Mouse (Mus musculus): ENCODE results near the gene Arhgap28. TPM values are rescaled to one million over a fixed set of nuclear protein-coding genes. Genes with fewer than 3 reads are reported as not detected.

Gene Arhgap28
- polyA plus RNA-seq, 1 experiment: 0.77 TPM

DNA sequence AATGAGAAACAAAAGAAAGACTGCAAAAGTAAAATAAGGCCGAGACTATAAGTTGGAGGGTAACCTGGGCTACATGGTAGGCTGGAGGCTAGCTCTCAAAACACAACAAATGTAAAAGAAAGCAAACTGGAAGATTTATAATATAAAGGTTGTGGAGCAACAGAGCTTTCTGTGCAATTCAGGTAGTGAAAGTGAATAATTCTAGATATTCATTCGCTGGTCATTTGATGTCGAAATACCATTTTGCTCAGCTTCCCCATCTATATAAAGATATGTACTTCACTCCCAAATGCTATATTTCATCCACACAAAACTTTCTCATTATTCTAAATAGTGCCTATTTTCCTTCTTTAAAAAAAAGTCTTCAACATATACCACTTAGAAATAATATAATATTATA is 66.9 kb downstream of the Arhgap28 start:
- no peak overlapping the region for H3K27ac ChIP-seq (ENCODE audit: control insufficient read depth, insufficient read depth, low read length)
- H3K4me3 ChIP-seq (ENCODE audit: control insufficient read depth, insufficient read depth, low read length): no peak overlapping the region
- no peaks in the 10 kb centered on the region for H3K4me1 ChIP-seq (replicated peaks; ENCODE audit: control insufficient read depth, insufficient read depth, low read length)
- no peak for TF ChIP-seq POLR2A (IDR thresholded peaks at IDR 0.05; ENCODE audit: control insufficient read depth, extremely low read depth, insufficient read depth, low read length, poor library complexity)
- no peak for TF ChIP-seq CTCF (IDR thresholded peaks at IDR 0.05; ENCODE audit: borderline replicate concordance, control insufficient read depth, extremely low read depth, insufficient read depth, low read length, poor library complexity)
- DNase-seq: no peak
- H3K27me3 ChIP-seq (ENCODE audit: control insufficient read depth, insufficient read depth, low read length): no peaks in the 10 kb centered on the region
- H3K36me3 ChIP-seq (ENCODE audit: control insufficient read depth, insufficient read depth, low read length): no peaks in the 10 kb centered on the region
- WGBS: 97% methylated on average over 3 of the region's 3 CpGs

DNA sequence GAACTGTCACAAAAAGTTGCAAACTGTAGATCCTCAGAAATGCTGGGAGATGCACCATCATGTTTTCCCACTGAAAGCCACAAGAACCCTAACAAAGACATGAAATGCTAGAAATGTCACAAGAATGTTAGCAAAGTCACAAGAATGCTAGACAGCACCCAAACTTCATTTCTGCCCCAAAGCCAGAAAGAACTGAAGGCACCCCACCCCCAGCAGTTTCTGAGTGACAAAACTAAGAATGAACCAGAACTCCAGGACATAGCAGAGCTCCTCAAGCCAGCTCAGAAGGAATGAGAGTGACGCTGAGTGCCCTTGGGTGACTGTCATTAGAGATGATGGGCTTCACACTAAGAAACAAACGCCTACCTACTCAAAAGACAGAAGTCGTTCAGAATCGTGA is 68.4 kb downstream of the Arhgap28 start:
- no peak for TF ChIP-seq CTCF (IDR thresholded peaks at IDR 0.05; ENCODE audit: borderline replicate concordance, control insufficient read depth, extremely low read depth, insufficient read depth, low read length, poor library complexity)
- no peak for TF ChIP-seq POLR2A (IDR thresholded peaks at IDR 0.05; ENCODE audit: control insufficient read depth, extremely low read depth, insufficient read depth, low read length, poor library complexity)
- no peak overlapping the region for H3K27ac ChIP-seq (ENCODE audit: control insufficient read depth, insufficient read depth, low read length)
- no peak for DNase-seq
- H3K27me3 ChIP-seq (ENCODE audit: control insufficient read depth, insufficient read depth, low read length): no peaks in the 10 kb centered on the region
- 96% methylated on average over 4 of the region's 4 CpGs for WGBS
- H3K4me1 ChIP-seq (replicated peaks; ENCODE audit: control insufficient read depth, insufficient read depth, low read length): no peaks in the 10 kb centered on the region
- H3K4me3 ChIP-seq (ENCODE audit: control insufficient read depth, insufficient read depth, low read length): no peak overlapping the region
- no peaks in the 10 kb centered on the region for H3K36me3 ChIP-seq (ENCODE audit: control insufficient read depth, insufficient read depth, low read length)

DNA sequence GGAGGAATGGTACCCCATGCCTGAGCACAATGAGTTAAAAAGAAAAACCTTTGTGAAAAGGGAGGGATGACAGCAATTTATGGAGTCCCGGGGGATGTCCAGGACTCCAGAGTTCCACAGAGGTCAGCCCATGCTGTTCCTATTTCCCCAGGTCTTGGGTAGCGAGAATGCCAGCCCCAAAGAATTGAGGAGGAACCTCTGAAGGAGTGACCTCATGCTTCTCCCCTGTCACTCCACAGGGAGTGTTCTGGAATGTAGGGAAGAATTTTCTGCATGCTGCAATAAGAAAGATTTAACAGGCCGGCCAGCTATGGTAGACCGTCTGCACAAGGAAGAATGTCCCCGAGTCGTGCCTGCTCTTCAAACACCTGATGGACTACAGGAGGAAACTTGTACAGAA is 72.5 kb downstream of the Arhgap28 start:
- no peaks in the 10 kb centered on the region for H3K27me3 ChIP-seq (ENCODE audit: control insufficient read depth, insufficient read depth, low read length)
- WGBS: 96% methylated on average over 6 of the region's 6 CpGs
- TF ChIP-seq CTCF (IDR thresholded peaks at IDR 0.05; ENCODE audit: borderline replicate concordance, control insufficient read depth, extremely low read depth, insufficient read depth, low read length, poor library complexity) (no peak), POLR2A (IDR thresholded peaks at IDR 0.05; ENCODE audit: control insufficient read depth, extremely low read depth, insufficient read depth, low read length, poor library complexity) (no peak)
- no peaks in the 10 kb centered on the region for H3K36me3 ChIP-seq (ENCODE audit: control insufficient read depth, insufficient read depth, low read length)
- H3K27ac ChIP-seq (ENCODE audit: control insufficient read depth, insufficient read depth, low read length): no peak overlapping the region
- no peaks in the 10 kb centered on the region for H3K4me1 ChIP-seq (replicated peaks; ENCODE audit: control insufficient read depth, insufficient read depth, low read length)
- no peak overlapping the region for H3K4me3 ChIP-seq (ENCODE audit: control insufficient read depth, insufficient read depth, low read length)
- DNase-seq: no peak

DNA sequence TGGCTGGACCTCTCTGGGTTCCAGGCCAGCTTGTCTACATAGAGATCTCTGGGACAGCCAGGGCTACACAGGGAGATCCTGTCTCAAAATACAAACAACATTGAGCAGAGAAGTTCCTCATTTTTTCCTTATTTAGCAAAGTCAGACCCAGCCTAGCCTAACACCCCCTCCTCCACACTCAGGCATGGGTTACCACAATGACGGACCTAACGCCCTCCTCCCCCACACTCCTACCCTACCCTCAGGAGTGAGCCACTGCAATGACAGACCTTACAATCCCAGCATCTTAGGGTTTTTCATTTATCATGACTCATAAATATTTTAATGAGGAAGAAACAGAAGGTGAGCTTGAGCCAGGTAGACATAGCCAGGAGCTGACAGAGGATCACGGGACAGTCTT is 73.0 kb downstream of the Arhgap28 start:
- 71% methylated on average over 3 of the region's 3 CpGs for WGBS
- no peak for DNase-seq
- TF ChIP-seq CTCF (IDR thresholded peaks at IDR 0.05; ENCODE audit: borderline replicate concordance, control insufficient read depth, extremely low read depth, insufficient read depth, low read length, poor library complexity) (no peak), POLR2A (IDR thresholded peaks at IDR 0.05; ENCODE audit: control insufficient read depth, extremely low read depth, insufficient read depth, low read length, poor library complexity) (no peak)
- H3K4me3 ChIP-seq (ENCODE audit: control insufficient read depth, insufficient read depth, low read length): no peak overlapping the region
- H3K4me1 ChIP-seq (replicated peaks; ENCODE audit: control insufficient read depth, insufficient read depth, low read length): no peaks in the 10 kb centered on the region
- H3K36me3 ChIP-seq (ENCODE audit: control insufficient read depth, insufficient read depth, low read length): no peaks in the 10 kb centered on the region
- no peak overlapping the region for H3K27ac ChIP-seq (ENCODE audit: control insufficient read depth, insufficient read depth, low read length)
- no peaks in the 10 kb centered on the region for H3K27me3 ChIP-seq (ENCODE audit: control insufficient read depth, insufficient read depth, low read length)

DNA sequence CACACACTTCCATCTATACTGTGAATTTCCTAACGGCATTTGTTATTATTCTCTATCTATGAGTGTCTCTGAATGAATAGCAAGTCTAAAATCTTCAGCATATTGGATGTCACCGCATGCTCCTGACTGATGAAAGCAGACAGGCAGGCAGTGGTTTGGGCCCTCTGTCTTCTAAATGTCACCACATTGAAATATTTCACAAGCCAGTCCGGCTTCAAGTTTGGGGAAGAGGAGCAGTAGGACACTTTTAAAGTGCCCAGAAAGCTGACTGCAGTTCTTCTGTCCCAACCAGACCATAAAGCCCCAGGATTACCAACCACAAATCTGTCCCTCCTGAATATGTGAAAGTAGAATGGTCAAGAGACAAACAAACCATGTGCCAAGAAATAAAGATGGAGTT is 73.5 kb downstream of the Arhgap28 start:
- Histone ChIP-seq H3K27ac (ENCODE audit: control insufficient read depth, insufficient read depth, low read length) (no peak overlapping the region), H3K36me3 (ENCODE audit: control insufficient read depth, insufficient read depth, low read length) (no peaks in the 10 kb centered on the region), H3K27me3 (ENCODE audit: control insufficient read depth, insufficient read depth, low read length) (no peaks in the 10 kb centered on the region), H3K4me3 (ENCODE audit: control insufficient read depth, insufficient read depth, low read length) (no peak overlapping the region), H3K4me1 (replicated peaks; ENCODE audit: control insufficient read depth, insufficient read depth, low read length) (no peaks in the 10 kb centered on the region)
- TF ChIP-seq CTCF (IDR thresholded peaks at IDR 0.05; ENCODE audit: borderline replicate concordance, control insufficient read depth, extremely low read depth, insufficient read depth, low read length, poor library complexity) (no peak), POLR2A (IDR thresholded peaks at IDR 0.05; ENCODE audit: control insufficient read depth, extremely low read depth, insufficient read depth, low read length, poor library complexity) (no peak)
- DNase-seq: no peak
- 76% methylated on average over 3 of the region's 3 CpGs for WGBS

DNA sequence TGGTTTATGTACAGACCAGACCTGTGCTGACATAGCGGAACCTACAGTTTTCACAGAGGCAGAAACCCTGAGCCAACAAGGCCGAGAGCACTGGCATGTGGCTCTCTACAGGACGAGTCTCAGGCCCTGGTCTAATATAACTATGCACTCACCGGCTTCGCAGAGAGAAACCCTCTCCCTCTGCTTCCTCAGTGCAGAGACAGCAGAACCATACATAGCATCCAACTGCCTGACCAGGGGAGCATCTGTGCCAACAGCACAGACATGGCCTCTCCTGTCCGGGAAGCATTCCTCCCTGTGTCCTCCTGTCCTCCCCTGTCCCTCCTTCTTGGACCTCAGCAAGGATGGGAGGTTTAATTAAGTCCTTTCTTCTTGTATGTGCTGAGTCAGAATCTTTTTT is 75.6 kb downstream of the Arhgap28 start:
- TF ChIP-seq CTCF (IDR thresholded peaks at IDR 0.05; ENCODE audit: borderline replicate concordance, control insufficient read depth, extremely low read depth, insufficient read depth, low read length, poor library complexity): no peak
- no peak for TF ChIP-seq POLR2A (IDR thresholded peaks at IDR 0.05; ENCODE audit: control insufficient read depth, extremely low read depth, insufficient read depth, low read length, poor library complexity)
- 90% methylated on average over 6 of the region's 6 CpGs for WGBS
- H3K4me3 ChIP-seq (ENCODE audit: control insufficient read depth, insufficient read depth, low read length): no peak overlapping the region
- no peak overlapping the region for H3K27ac ChIP-seq (ENCODE audit: control insufficient read depth, insufficient read depth, low read length)
- no peak for DNase-seq
- H3K27me3 ChIP-seq (ENCODE audit: control insufficient read depth, insufficient read depth, low read length): no peaks in the 10 kb centered on the region
- no peaks in the 10 kb centered on the region for H3K4me1 ChIP-seq (replicated peaks; ENCODE audit: control insufficient read depth, insufficient read depth, low read length)
- H3K36me3 ChIP-seq (ENCODE audit: control insufficient read depth, insufficient read depth, low read length): no peaks in the 10 kb centered on the region

DNA sequence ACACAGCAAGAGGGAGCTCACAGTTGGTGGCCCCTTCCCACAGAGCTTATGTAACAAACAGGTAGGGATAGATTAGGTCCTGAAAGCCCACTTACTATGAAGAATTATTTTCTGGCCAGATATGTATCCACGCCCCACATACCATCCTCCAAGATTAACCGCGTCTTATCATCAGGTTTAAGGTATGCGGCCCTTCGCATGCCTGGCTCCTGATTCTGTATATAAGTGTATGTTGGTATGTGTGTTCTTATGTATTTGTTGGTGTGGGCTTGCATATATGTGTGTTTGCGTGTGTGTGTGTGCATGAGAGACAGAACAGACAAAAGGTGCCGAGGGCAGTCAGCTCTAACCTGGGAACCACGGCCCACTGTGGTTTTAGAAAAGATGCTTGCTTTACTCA is 76.1 kb downstream of the Arhgap28 start:
- Histone ChIP-seq H3K4me3 (ENCODE audit: control insufficient read depth, insufficient read depth, low read length) (no peak overlapping the region), H3K27me3 (ENCODE audit: control insufficient read depth, insufficient read depth, low read length) (no peaks in the 10 kb centered on the region), H3K36me3 (ENCODE audit: control insufficient read depth, insufficient read depth, low read length) (no peaks in the 10 kb centered on the region), H3K27ac (ENCODE audit: control insufficient read depth, insufficient read depth, low read length) (no peak overlapping the region), H3K4me1 (replicated peaks; ENCODE audit: control insufficient read depth, insufficient read depth, low read length) (no peaks in the 10 kb centered on the region)
- WGBS: 79% methylated on average over 8 of the region's 8 CpGs
- TF ChIP-seq CTCF (IDR thresholded peaks at IDR 0.05; ENCODE audit: borderline replicate concordance, control insufficient read depth, extremely low read depth, insufficient read depth, low read length, poor library complexity) (no peak), POLR2A (IDR thresholded peaks at IDR 0.05; ENCODE audit: control insufficient read depth, extremely low read depth, insufficient read depth, low read length, poor library complexity) (no peak)
- DNase-seq: no peak

Measured in thymus, adult 2 months (tissue).